Mouse (Mus musculus) right cerebral cortex, postnatal 25 days (tissue): ENCODE data around the gene Ap1g2.

Experiments
- DNase-seq: peaks from one replicate; pipeline ENCODE4 v3.0.0; 2022

Gene Ap1g2

DNA sequence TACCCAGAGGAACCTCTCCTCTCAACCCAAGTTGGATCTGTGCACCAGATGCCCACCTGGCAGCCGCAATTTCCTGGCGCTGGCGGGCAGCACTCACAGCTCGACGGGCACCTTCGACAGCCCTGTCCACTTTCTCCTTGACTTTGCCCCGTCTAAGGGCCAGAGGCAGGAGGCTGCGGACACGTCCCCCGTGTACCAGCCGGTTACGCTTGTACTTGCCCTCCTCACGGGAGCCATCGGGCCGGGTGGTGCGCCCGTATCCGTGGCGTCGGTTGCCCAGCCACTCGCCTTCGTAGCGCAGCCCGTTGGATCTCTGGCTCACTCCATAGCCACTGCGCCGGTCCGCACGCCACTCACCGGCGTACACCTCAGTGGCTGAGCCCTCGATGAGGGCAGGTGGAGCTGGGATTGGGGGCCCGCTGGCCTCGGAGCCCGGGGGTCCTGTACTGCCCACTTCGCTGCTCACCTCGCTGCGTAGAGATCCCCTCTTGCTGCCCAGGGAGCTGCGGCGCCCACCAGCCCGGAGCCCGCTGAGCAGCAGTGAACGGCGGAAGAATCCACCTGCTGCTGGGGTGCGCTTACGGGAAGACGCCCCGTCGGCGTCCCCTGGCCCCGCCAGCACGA, 7.1 kb upstream of the Ap1g2 start:
- no peak for DNase-seq

GRCm38 (mm10) chr14:55111720-55112119, 5.3 kb upstream of the Ap1g2 start:
- peak; percentile 73 for DNase-seq

DNA sequence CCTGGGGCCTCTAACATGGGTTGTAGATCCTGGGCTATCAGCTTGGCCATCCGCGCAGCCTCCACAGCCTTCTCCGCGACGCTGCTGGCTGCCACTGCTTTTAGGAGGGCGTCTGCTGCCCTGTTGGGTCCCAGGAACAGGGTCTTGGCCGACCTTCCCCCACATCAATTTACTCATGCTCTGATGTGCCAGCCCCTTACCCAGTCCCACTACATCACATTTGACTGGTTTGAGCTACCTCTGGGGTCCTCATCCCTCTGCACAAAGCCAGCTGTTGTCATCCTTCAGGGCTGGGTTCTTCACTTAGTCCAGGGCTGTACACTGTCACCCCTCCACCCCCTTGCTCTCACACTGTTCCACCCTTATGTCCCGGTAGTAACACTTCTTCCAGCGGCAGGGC, 3.7 kb upstream of the Ap1g2 start:
- no peak for DNase-seq

- no peak for DNase-seq
These were observed 2.9 kb upstream of the Ap1g2 start for GRCm38 (mm10) chr14:55109048-55109873.

DNA sequence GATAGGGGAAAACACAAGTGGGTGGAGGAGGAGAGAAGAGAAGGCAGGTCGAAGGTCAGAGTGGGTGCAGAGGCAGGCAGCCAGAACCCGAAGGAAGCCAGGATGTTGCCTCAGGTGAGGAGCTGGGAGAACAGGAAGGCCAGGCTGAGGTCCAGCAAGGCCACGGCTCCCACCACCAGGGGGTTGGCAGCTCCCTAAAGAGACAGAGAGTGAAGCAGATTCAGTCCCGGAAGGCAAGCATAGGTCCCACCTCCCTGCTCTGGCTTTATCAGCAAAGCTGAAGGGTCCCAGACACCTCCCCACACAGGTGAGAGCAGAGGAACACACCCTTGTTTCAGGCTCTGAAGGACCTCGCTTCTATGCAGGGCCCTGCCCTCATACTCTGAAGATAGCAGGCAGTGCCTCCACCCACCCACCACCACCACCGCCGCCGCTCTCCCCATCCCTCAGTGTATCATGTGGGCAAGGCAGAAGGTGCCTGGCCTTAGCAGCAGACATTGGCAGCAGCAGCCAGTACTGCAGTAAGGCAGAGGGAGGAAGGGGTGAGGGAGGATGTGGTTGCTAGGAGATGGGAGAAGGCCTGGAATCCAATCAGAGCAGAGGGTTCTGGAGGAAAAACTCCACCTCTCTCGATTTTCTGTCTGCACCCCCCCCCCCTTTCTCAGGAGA, 1.9 kb upstream of the Ap1g2 start:
- DNase-seq: peak; percentile 82

DNA sequence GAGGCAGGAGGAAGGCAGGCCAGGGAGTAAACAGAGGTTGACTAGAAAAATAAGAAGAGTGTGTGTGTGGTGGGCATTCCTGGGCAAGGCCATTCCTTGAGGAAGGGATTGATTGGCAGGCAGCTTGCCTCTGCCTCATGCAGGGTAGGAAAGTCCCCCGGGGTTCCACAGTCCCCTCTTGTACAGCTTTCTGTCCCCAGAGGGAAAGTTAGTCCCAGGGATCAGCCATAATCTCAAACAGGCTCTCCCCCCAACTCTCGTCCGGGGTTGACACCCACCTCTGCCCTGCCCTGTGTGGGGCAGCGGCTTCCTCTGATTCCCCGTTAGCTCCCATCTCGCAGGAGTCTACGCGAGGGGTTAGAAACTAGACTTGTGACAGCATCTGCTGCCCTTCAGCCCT, 597 bp upstream of the Ap1g2 start:
- no peak for DNase-seq

- DNase-seq: no peak
These were observed 1.0 kb downstream of the Ap1g2 start for GRCm38 (mm10) chr14:55105386-55105785.

DNA sequence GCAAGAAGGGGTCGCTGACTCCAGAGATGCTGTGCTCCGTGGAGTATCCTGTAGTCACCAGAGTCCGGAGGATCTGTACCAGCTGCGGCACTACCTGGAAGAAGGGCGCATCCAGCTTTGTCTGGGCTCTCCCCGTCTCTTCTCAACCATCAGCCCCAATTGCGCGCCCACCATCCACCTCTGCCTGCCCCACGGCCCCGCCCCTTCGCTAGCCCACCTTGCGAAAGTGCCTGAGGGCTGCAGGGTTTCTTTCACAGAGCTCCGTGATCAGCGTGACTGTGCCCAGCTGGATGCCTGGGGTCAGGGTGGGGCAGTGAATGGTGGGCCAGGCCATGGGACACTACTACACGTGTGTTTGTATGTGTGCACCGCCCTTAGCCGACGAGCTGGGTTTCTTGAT, 2.0 kb downstream of the Ap1g2 start:
- no peak for DNase-seq

DNA sequence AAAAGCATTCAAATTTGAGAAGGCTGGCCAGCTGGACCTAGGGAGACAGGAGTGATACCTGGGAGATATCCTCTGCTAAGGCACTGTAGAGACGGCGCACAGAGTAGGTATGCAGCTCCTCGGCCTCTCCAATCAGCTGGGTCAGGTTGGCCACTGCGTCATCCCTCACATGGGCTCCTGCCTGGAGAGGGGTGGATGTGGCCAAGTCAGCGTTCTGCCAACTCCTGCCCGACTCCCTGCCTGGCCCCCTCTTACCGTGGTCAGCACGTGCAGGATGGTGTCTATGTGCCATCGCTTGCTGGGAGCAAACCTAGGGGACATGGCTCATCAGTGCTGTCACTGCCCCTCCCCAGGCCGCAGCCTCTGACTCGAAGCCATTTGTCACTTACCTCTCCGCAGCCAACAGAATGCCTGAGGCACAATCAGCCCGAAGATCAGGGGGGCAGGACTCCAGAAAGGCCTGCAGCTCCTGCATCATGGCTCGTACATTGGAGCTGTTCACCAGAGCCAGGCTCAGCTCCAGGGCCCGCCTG, 4.1 kb downstream of the Ap1g2 start:
- no peak for DNase-seq

DNA sequence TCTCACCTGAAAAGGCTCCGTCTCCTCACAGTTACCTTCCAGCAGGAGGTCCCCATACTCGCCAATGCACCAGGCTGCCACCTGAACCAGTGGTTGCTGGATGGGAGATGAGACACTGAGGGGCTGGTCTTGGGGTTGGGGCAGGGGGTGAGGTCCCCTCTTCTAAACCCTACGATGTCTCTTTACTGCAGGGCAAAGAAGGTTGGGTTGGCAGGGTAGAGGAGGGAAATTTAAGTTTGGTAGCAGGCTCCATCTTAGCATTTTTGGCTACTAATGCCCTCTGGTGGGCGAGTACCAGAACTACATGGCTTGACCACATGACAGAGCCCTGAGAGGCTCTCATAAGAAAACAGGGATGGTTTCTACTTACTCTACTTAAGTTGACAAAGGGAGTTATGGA, 4.8 kb downstream of the Ap1g2 start:
- DNase-seq: no peak

DNA sequence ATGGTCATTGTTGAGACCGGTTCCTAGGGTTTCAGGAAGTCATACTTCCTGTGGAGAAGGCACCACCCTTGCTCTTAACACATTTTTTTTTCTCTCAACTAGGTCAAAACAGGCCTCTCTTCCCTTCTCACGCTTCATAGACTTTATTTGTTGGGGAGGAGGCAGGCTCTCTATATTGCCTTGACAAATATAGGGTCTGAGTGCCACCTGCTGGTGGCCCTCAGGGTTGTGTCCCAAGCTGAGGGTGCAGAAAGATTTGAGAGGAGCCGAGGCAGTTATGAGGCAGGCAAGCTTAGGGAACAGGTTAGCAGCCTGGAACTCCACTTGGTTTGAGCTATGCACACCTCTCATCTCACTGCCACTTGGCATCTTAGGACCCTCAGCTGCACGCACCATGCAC, 8.3 kb downstream of the Ap1g2 start:
- no peak for DNase-seq

DNA sequence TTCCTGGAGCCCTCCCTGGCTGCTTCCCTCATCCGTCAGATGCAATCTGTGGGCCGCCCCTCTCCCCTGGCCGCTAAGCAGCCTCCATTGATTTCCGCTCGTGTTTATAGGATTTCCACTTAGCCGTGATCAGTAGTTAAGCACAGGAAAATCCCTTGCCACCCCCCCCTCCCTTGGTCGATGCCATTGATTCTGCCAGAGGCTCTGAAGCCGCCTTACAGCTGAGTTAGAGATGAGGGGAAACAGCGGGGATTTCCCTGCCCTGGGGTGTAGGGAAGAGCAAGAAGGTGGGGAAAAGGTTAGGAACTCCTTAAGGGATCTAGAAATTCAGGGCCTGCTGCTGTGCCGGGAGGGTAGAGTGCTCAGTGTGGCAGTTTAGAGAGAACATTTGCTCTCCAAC, 8.7 kb downstream of the Ap1g2 start:
- no peak for DNase-seq

DNA sequence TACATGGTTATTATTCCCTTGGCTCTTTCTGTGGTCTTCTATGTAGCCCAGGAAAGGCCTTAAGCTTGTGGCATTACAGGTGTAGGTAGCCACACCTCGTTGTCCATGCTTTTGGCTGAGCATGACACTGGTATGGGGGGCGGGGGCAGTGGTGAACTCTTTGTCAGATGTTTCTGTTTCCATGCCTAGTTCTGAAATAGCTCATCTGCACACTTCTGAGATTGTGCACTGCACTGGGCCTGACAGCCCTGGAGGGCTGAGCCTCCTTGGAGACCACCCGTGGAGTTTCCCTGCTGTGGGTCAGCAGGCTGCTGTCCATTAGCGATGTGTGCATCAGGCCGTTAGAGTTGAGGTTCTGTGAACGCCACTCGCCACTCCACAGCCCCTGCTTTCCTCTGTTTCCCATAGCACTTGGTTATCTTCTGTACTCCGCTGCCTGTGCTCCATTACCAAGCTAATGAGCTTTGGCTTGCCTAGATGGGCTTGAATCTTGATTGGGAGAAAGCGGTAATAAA, 9.8 kb downstream of the Ap1g2 start:
- DNase-seq: no peak

DNA sequence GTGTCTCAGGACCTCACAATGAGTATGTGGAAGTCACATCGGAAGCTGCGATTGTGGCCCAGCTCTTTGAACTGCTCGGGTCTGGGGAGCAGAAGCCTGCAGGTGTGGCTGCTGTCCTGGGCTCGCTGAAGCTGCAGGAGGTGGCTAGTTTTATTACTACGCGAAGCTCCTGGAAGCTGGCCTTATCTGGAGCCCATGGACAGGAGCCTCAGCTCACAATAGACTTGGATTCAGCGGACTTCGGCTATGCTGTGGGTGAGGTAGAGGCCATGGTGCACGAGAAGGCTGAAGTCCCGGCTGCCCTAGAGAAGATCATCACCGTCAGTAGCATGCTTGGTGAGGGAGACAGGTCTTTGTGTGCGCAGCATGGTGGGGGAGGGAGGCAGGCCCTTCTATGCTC, 10.7 kb downstream of the Ap1g2 start:
- DNase-seq: no peak

DNA sequence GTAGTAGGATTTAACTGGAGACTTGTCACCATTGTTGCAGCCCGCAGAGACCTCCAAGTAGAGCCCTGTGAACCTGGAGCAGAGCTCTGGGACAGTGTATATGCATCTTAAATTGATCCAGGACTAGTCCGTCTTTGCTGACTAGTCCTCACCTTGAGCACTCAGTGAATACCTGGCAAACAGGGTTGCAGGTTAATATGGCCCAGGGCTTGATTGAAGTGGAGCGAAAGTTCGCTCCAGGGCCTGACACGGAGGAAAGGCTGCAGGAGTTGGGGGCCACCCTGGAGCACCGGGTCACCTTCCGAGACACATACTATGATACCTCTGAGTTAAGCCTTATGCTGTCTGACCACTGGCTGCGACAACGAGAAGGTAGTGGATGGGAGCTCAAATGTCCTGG, 11.1 kb downstream of the Ap1g2 start:
- DNase-seq: no peak

- DNase-seq: peak; percentile 84
These were observed 11.6 kb downstream of the Ap1g2 start, which contains the start of gene Thtpa for GRCm38 (mm10) chr14:55094704-55095231. TSS of gene Thtpa (plus strand) at chr14:55094784.

DNA sequence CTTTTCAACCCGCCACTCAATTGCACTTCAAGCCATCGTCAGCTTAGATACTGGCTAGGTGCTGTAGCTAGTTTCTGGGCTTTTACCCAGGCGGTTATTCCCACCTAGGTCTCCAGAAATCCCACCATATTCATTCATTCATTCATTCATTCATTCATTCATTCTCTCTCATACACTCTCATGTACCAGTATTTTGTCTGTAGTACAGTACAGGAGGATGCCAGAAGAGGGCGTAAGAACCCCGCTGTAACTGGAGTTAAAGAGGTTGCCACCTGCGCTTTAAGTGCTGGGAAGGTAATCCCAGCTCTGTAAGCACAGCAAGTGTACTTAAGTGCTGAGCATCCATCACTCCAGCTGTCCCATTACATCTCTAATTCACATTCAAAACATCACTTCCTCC, 12.5 kb downstream of the Ap1g2 start:
- no peak for DNase-seq

DNA sequence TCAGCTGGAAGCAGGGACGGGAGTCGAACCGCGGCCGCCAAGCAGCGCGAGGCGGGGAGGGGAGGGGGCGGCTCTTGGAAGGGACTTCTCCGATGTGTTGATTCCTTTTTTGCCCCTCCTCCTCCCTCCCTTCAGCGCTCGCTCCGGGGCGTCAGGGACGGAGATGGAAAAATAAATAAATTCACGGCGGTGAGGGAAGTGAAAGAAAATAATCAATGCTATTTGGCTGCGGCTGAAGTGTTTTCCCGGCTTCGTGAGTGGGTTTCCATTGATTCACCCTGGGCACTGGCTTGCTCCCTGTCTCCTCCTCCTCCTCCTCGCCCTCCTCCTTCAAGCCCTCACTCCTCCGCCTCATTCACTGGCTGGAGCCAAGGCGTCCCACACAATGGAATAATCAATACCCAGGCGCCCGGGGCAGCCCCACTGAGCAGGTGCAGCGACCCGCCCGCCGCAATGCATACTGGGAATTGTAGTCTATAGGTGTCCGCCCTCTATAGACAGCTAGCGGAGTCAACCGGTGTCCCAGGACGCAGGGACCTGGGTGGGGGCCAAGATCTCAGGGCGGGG, 14.3 kb downstream of the Ap1g2 start, which contains the start of gene Zfhx2:
TSS of gene Zfhx2 (minus strand) at position 314 of the 567 bp plus-strand sequence.
- DNase-seq: peak; percentile 95

DNA sequence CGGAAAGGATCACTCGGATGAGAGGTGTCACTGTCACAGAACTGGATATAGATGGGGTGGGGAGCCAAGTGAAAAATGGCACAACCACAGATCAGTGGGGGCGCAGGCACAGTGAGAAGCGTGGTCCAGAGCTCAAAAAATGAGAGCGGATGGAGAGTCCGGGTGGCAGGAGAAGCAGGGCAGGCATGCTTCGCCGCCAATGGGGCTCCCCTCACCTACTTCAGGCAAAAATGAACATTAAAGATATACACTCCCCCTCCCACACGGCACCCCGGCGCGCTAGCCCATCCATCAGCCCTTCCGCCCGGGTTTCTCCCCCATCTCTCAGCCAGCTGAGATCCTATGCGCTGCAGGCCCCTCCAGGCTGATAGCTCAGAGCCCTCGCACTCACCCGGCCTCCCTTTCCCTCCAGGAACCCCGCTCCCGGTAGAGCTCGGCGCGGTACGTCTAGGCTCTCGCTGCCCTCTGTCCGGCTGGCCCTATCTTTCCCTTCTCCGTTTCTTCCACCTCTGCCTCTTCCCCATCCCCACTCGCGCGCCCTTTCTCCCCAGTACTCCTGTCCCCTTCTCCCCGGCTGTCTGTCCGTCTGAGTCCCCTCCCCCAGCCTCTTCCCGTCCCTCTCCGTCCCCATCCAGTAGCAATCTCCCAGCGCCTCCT, 15.1 kb downstream of the Ap1g2 start:
- DNase-seq: no peak

GRCm38 (mm10) chr14:55089199-55089947, 17.0 kb downstream of the Ap1g2 start:
- DNase-seq: peak; percentile 71

DNA sequence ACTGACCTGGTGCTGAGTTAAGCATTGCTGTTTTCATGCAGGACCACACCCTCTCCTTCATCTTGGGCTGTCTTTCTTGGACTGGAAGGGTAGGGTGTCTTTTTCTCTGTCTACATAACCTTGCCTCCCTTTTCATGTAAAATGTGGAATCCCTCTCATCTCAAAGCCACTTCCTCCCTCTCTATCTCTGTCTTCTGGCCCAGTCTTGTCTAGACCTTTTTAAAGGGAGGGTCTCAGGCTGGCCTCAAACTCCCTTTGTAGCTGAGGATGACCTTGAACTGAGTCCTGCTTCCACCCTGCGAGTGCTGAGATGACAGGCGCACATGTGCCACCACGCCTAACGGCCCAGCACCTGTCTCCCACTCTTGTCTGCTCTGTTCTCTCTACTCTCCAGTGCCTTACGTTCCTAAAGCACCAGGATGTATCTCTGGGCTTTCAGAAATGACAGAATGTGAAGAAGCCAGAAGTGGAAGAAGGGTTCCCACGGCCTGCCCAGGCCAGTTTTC, 20.3 kb downstream of the Ap1g2 start:
- DNase-seq: no peak
